Mouse (Mus musculus) lung, postnatal 0 days (tissue): ENCODE measurements around the gene 1500015O10Rik. TPM values are rescaled to one million over a fixed set of nuclear protein-coding genes. Genes with fewer than 3 reads are reported as not detected.

Experiments used
- ATAC-seq: fragments of 200-750 bp; cut with Nextera tagmentation; 2 replicates; pipeline ENCODE4 v1.8.0; 2017; ENCODE audit warnings: moderate library complexity
- DNase-seq: peaks from one replicate; pipeline ENCODE4 v3.0.0-alpha.2; 2016; ENCODE audit warnings: low spot score
- H3K27ac ChIP-seq: fragments of 300-500 bp; sonication (generic); 2 replicates; pipeline ENCODE4 v1.5.1; 2014; ENCODE audit warnings: antibody characterized with exemption, mild to moderate bottlenecking, low read length, mixed read lengths
- H3K27me3 ChIP-seq: fragments of 300-500 bp; sonication (generic); replicated peaks from 2 replicates; pipeline ENCODE4 v1.6.1; 2014; ENCODE audit warnings: low read length, mixed read lengths; ENCODE audit not compliant: insufficient read depth
- H3K36me3 ChIP-seq: fragments of 300-500 bp; sonication (generic); 2 replicates; pipeline ENCODE4 v1.6.1; 2014; ENCODE audit warnings: low read length, mixed read lengths; ENCODE audit not compliant: insufficient read depth
- H3K4me1 ChIP-seq: fragments of 300-500 bp; sonication (generic); 2 replicates; pipeline ENCODE4 v1.6.1; 2014; ENCODE audit warnings: antibody characterized with exemption, low read depth, low read length, mixed read lengths; ENCODE audit not compliant: insufficient read depth
- H3K4me2 ChIP-seq: fragments of 300-500 bp; sonication (generic); replicated peaks from 2 replicates; pipeline ENCODE4 v1.6.1; 2014; ENCODE audit warnings: low read depth, mild to moderate bottlenecking, low read length, moderate library complexity, mixed read lengths
- H3K4me3 ChIP-seq: fragments of 300-500 bp; sonication (generic); 2 replicates; pipeline ENCODE4 v1.5.1; 2014; ENCODE audit warnings: low read depth, low read length
- H3K9ac ChIP-seq: fragments of 300-500 bp; sonication (generic); replicated peaks from 2 replicates; pipeline ENCODE4 v1.6.1; 2014; ENCODE audit warnings: low read depth, mild to moderate bottlenecking
- H3K9me3 ChIP-seq: fragments of 300-500 bp; sonication (generic); 2 replicates; pipeline ENCODE4 v1.6.1; 2016; ENCODE audit warnings: low read length, mixed read lengths
- CTCF ChIP-seq: IDR thresholded peaks from 2 replicates; pipeline ENCODE4 v1.5.1; 2016; ENCODE audit warnings: antibody characterized with exemption, mild to moderate bottlenecking
- EP300 ChIP-seq: IDR thresholded peaks from 2 replicates; pipeline ENCODE4 v1.6.1; 2016; ENCODE audit warnings: antibody characterized with exemption, mild to moderate bottlenecking, control low read depth
- WGBS: fragments of 180-500 bp; shearing (Covaris S2); extraction: QIAGEN DNeasy Blood & Tissue Kit; methylation state at CpG from one replicate; pipeline ENCODE4 v1.1.7; 2014; 5-methylcytosine and 5-hydroxymethylcytosine counted together
- polyA plus RNA-seq: library from polyadenylated mRNA; unstranded; fragments of >200 nt; fragmentation: Nextera tagmentation; extraction: Ambion mirVana; gene quantifications from 2 replicates; pipeline ENCODE4 v1.2.1, GENCODE M21; 2015

Gene 1500015O10Rik
- polyA plus RNA-seq, 1 experiment from 2014 or later, result 15.6 TPM

GRCm38 (mm10) chr1:43714841-43715240 lies 15.6 kb upstream of the 1500015O10Rik start:
- DNase-seq, result peak; percentile 39
- Histone ChIP-seq H3K27me3 (no peaks in the 10 kb centered on the region), H3K36me3 (no peaks in the 10 kb centered on the region), H3K4me1 (no peaks in the 10 kb centered on the region), H3K4me2 (no peak overlapping the region), H3K27ac (no peak overlapping the region), H3K9me3 (no peaks in the 10 kb centered on the region), H3K9ac (no peak overlapping the region), H3K4me3 (no peak overlapping the region)
- ATAC-seq, result no peak; the same call in 1 of the 2 replicates
- TF ChIP-seq CTCF (no peak), EP300 (0 out of 2 replicates have a peak, but pooled peaks have one; percentile 30)
- WGBS, result 37% methylated on average over 2 of the region's 2 CpGs

GRCm38 (mm10) chr1:43717967-43718366 lies 12.4 kb upstream of the 1500015O10Rik start:
- Histone ChIP-seq H3K9ac (no peak overlapping the region), H3K9me3 (no peaks in the 10 kb centered on the region), H3K27me3 (no peaks in the 10 kb centered on the region), H3K4me1 (no peaks in the 10 kb centered on the region), H3K4me2 (no peak overlapping the region), H3K4me3 (no peak overlapping the region), H3K36me3 (no peaks in the 10 kb centered on the region), H3K27ac (no peak overlapping the region)
- DNase-seq (peak; percentile 31), ATAC-seq (0 out of 2 replicates have a peak, but pooled peaks have one; percentile 30)
- WGBS, result 50% methylated on average over 7 of the region's 7 CpGs
- TF ChIP-seq CTCF, result no peak
- TF ChIP-seq EP300, result no peak

GRCm38 (mm10) chr1:43718793-43719192 lies 11.6 kb upstream of the 1500015O10Rik start:
- Histone ChIP-seq H3K27ac (no peak overlapping the region), H3K4me3 (no peak overlapping the region), H3K27me3 (no peaks in the 10 kb centered on the region), H3K36me3 (no peaks in the 10 kb centered on the region), H3K9ac (no peak overlapping the region), H3K4me2 (no peak overlapping the region), H3K4me1 (no peaks in the 10 kb centered on the region), H3K9me3 (no peaks in the 10 kb centered on the region)
- TF ChIP-seq CTCF (no peak), EP300 (no peak)
- ATAC-seq (no peak), DNase-seq (no peak)
- 55% methylated on average over 2 of the region's 2 CpGs for WGBS

GRCm38 (mm10) chr1:43722459-43722858 lies 7.9 kb upstream of the 1500015O10Rik start:
- Histone ChIP-seq H3K27me3 (no peaks in the 10 kb centered on the region), H3K9me3 (no peaks in the 10 kb centered on the region), H3K4me2 (no peak overlapping the region), H3K4me1 (no peaks in the 10 kb centered on the region), H3K4me3 (no peak overlapping the region), H3K9ac (no peak overlapping the region), H3K36me3 (no peaks in the 10 kb centered on the region), H3K27ac (no peak overlapping the region)
- TF ChIP-seq CTCF, result no peak
- no peak for TF ChIP-seq EP300
- DNase-seq (no peak), ATAC-seq (no peak)
- 63% methylated on average over 1 of the region's 1 CpGs for WGBS

- no peak overlapping the region for H3K9ac ChIP-seq
- no peak overlapping the region for H3K27ac ChIP-seq
- no peaks in the 10 kb centered on the region for H3K9me3 ChIP-seq
- WGBS, result 80% methylated on average over 4 of the region's 4 CpGs
- no peaks in the 10 kb centered on the region for H3K36me3 ChIP-seq
- no peak for ATAC-seq
- no peak for TF ChIP-seq EP300
- TF ChIP-seq CTCF, result peak; percentile 41
- H3K27me3 ChIP-seq, result no peaks in the 10 kb centered on the region
- no peak overlapping the region for H3K4me2 ChIP-seq
- no peak overlapping the region for H3K4me3 ChIP-seq
- no peak for DNase-seq
- no peaks in the 10 kb centered on the region for H3K4me1 ChIP-seq
Observed at GRCm38 (mm10) chr1:43732100-43732499, 1.7 kb downstream of the 1500015O10Rik start.

GRCm38 (mm10) chr1:43732657-43733056 lies 2.3 kb downstream of the 1500015O10Rik start:
- DNase-seq, result no peak
- Histone ChIP-seq H3K27me3 (no peaks in the 10 kb centered on the region), H3K9ac (no peak overlapping the region), H3K36me3 (no peaks in the 10 kb centered on the region), H3K9me3 (no peaks in the 10 kb centered on the region), H3K27ac (no peak overlapping the region), H3K4me3 (no peak overlapping the region), H3K4me2 (no peak overlapping the region), H3K4me1 (no peaks in the 10 kb centered on the region)
- no peak for TF ChIP-seq CTCF
- ATAC-seq, result no peak
- WGBS, result 65% methylated on average over 1 of the region's 1 CpGs
